Mouse (Mus musculus) adrenal gland, adult 8-10 months (tissue): ENCODE data around the gene Tagln3. TPM values are rescaled to one million over a fixed set of nuclear protein-coding genes. Genes with fewer than 3 reads are reported as not detected.
A peak's percentile ranks its signal among the peaks of the same experiment; 100 is the strongest.

Experiments
- DNase-seq: peaks from one replicate; pipeline ENCODE4 v3.0.0; 2022
- total RNA-seq, 4 experiments: library from RNA; stranded (reverse); gene quantifications; 2 replicates each; pipeline ENCODE4 v1.2.4; 2022

Tagln3 gene
- total RNA-seq, result 1 to 10 TPM; 3.1 to 6.7 (median 4.3) TPM

GRCm38 (mm10) chr16:45724061-45724741 lies at the start of gene Tagln3:
Gene Tagln3, minus strand, starts transcription at chr16:45724608.
- no peak for DNase-seq

GRCm38 (mm10) chr16:45770914-45771313 lies 46.5 kb upstream of the Tagln3 start:
- no peak for DNase-seq

- DNase-seq, result no peak
These were observed 43.6 kb upstream of the Tagln3 start for GRCm38 (mm10) chr16:45767853-45768640.

- DNase-seq, result no peak
These were observed 43.0 kb upstream of the Tagln3 start for GRCm38 (mm10) chr16:45767434-45767833.

GRCm38 (mm10) chr16:45765801-45766494 lies 41.5 kb upstream of the Tagln3 start:
- no peak for DNase-seq

- no peak for DNase-seq
These were observed 40.7 kb upstream of the Tagln3 start for GRCm38 (mm10) chr16:45765102-45765501.

- DNase-seq, result no peak
These were observed 38.6 kb upstream of the Tagln3 start for GRCm38 (mm10) chr16:45762859-45763505.

GRCm38 (mm10) chr16:45761425-45761824 lies 37.0 kb upstream of the Tagln3 start:
- no peak for DNase-seq

GRCm38 (mm10) chr16:45758726-45759269 lies 34.4 kb upstream of the Tagln3 start:
- DNase-seq, result no peak

- DNase-seq, result peak; percentile 30
These were observed 33.1 kb upstream of the Tagln3 start for GRCm38 (mm10) chr16:45757421-45758078.

- DNase-seq, result no peak
These were observed 32.4 kb upstream of the Tagln3 start for GRCm38 (mm10) chr16:45756855-45757254.

GRCm38 (mm10) chr16:45743591-45744144 lies 19.3 kb upstream of the Tagln3 start:
- DNase-seq, result no peak

- DNase-seq, result peak; percentile 95
These were observed 18.4 kb upstream of the Tagln3 start, which contains the start of gene Abhd10 for GRCm38 (mm10) chr16:45742615-45743476. Gene Abhd10, minus strand, starts transcription at chr16:45742955.

GRCm38 (mm10) chr16:45737880-45738279 lies 13.5 kb upstream of the Tagln3 start:
- no peak for DNase-seq

- DNase-seq, result no peak
These were observed 12.3 kb upstream of the Tagln3 start for GRCm38 (mm10) chr16:45736724-45737123.

GRCm38 (mm10) chr16:45729163-45729562 lies 4.8 kb upstream of the Tagln3 start:
- DNase-seq, result no peak

- DNase-seq, result no peak
These were observed 314 bp upstream of the Tagln3 start for GRCm38 (mm10) chr16:45724742-45725102.

GRCm38 (mm10) chr16:45723172-45723901 lies 1.1 kb downstream of the Tagln3 start:
- DNase-seq, result no peak

- DNase-seq, result no peak
These were observed 1.9 kb downstream of the Tagln3 start for GRCm38 (mm10) chr16:45722460-45722951.
